Mouse (Mus musculus) heart, embryonic 10.5 days (tissue): ENCODE measurements at regions not wholly inside any gene's neighbourhood (a gene's known extent, or its start where the extent isn't known, plus 50 kb on each side); places are given as distances from the start of the nearest gene placed in this dataset.

Experiments used
- DNase-seq: peaks from one replicate; pipeline ENCODE4 v3.0.0-alpha.2; 2017; ENCODE audit warnings: low spot score
- H3K27ac ChIP-seq: fragments of 300-500 bp; sonication (generic); 2 replicates; pipeline ENCODE4 v1.5.1; 2016; ENCODE audit warnings: mild to moderate bottlenecking
- H3K27me3 ChIP-seq: fragments of 300-500 bp; sonication (generic); 2 replicates; pipeline ENCODE4 v1.6.1; 2016; ENCODE audit warnings: mild to moderate bottlenecking; ENCODE audit not compliant: poor library complexity, insufficient read depth, severe bottlenecking
- H3K36me3 ChIP-seq: fragments of 300-500 bp; sonication (generic); 2 replicates; pipeline ENCODE4 v1.6.1; 2016; ENCODE audit warnings: mild to moderate bottlenecking, moderate library complexity
- H3K4me1 ChIP-seq: fragments of 300-500 bp; sonication (generic); 2 replicates; pipeline ENCODE4 v1.6.1; 2016; ENCODE audit warnings: mild to moderate bottlenecking
- H3K4me3 ChIP-seq: fragments of 300-500 bp; sonication (generic); 2 replicates; pipeline ENCODE4 v1.5.1; 2016; ENCODE audit warnings: mild to moderate bottlenecking, moderate library complexity
- H3K9me3 ChIP-seq: fragments of 300-500 bp; sonication (generic); 2 replicates; pipeline ENCODE4 v1.6.1; 2016; ENCODE audit warnings: mild to moderate bottlenecking, moderate library complexity
- WGBS: fragments of 180-500 bp; shearing (Covaris S2); methylation state at CpG from one replicate; pipeline ENCODE4 v1.1.7; 2016; 5-methylcytosine and 5-hydroxymethylcytosine counted together

- Histone ChIP-seq H3K4me1 (no peaks in the 10 kb centered on the region), H3K27me3 (no peaks in the 10 kb centered on the region), H3K36me3 (no peaks in the 10 kb centered on the region), H3K9me3 (no peaks in the 10 kb centered on the region), H3K27ac (no peak overlapping the region), H3K4me3 (no peak overlapping the region)
- 91% methylated on average over 1 of the region's 1 CpGs for WGBS
- no peak for DNase-seq
Observed at GRCm38 (mm10) chr11:17743821-17744220, 209.9 kb downstream of the Etaa1 start.

DNA sequence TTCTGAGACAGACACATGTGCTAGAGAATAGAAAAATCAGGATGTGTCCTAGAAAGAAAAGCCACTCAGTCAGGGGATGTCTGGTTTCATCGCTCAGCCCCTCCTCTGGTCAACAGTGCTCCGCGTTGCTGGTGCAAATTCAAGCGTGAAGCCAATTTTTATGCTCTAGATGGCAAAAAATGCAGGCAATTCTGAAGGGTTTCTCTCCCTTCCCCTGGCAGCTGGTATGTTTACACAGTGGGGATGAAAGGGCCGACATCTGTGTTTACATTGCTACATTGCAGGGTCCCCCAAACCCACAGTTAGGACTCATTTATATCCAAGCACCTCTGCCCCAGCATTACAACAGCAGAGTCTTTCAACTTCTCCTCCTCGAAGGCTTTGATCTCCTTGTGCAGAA is 203.3 kb downstream of the Etaa1 start:
- H3K27me3 ChIP-seq: no peaks in the 10 kb centered on the region
- no peaks in the 10 kb centered on the region for H3K36me3 ChIP-seq
- WGBS: 66% methylated on average over 6 of the region's 6 CpGs
- H3K4me3 ChIP-seq: no peak overlapping the region
- H3K9me3 ChIP-seq: no peaks in the 10 kb centered on the region
- no peak overlapping the region for H3K27ac ChIP-seq
- no peak for DNase-seq
- H3K4me1 ChIP-seq: no peaks in the 10 kb centered on the region

DNA sequence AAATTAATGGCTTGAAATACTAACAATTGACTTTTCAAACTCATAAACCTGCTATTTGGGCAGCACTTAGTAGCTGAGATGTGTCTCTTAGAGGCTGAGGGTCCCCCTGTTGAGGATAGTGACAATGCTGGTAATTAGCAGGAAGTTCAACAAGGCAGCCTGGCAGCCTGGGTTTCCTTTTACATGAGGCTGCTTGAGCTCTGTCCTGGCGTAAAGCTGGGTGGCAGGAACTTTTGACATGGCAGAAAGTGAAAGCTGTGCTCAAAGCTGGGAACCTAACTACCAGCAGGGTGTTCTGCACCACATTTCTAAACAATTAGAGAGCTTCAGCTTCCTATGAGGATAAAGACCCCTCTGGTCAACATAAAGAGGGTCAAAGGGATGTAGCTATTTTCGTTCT is 194.5 kb downstream of the Etaa1 start:
- no peak overlapping the region for H3K4me3 ChIP-seq

GRCm38 (mm10) chr11:17763411-17763810 is 190.3 kb downstream of the Etaa1 start:
- H3K4me1 ChIP-seq: 0 out of 2 replicates have a peak, but pooled peaks cover 4% of the 10 kb centered on the region
- no peaks in the 10 kb centered on the region for H3K27me3 ChIP-seq
- no peak overlapping the region for H3K27ac ChIP-seq
- no peak for DNase-seq
- H3K36me3 ChIP-seq: no peaks in the 10 kb centered on the region
- H3K9me3 ChIP-seq: no peaks in the 10 kb centered on the region
- 52% methylated on average over 1 of the region's 1 CpGs for WGBS
- H3K4me3 ChIP-seq: no peak overlapping the region

More for the DNA sequence above, 194.5 kb downstream of the Etaa1 start:
- Histone ChIP-seq H3K27me3 (no peaks in the 10 kb centered on the region), H3K9me3 (no peaks in the 10 kb centered on the region), H3K4me1 (no peaks in the 10 kb centered on the region), H3K36me3 (no peaks in the 10 kb centered on the region), H3K27ac (no peak overlapping the region)
- 50% methylated on average over 2 of the region's 2 CpGs for WGBS
- no peak for DNase-seq

DNA sequence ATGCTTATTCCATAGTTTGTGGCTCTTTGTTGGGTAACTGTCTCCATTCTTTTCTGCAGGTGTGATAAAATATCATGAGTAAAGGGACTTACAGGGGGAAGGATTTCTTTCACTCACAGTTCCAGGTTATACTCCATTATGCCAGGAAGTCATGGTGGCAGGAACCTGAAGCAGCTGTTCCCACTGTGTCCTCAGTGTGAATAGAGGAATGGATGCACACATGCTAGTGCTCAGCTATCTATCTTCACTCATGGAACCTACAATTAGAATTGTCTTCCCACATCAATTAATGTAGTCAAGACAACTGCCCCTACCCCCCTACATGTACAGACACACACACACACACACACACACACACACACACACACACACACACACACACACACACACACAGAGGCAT is 189.5 kb downstream of the Etaa1 start:
- Histone ChIP-seq H3K27me3 (no peaks in the 10 kb centered on the region), H3K9me3 (no peaks in the 10 kb centered on the region), H3K36me3 (no peaks in the 10 kb centered on the region), H3K4me3 (no peak overlapping the region), H3K27ac (no peak overlapping the region), H3K4me1 (0 out of 2 replicates have a peak, but pooled peaks cover 5% of the 10 kb centered on the region)
- no peak for DNase-seq

DNA sequence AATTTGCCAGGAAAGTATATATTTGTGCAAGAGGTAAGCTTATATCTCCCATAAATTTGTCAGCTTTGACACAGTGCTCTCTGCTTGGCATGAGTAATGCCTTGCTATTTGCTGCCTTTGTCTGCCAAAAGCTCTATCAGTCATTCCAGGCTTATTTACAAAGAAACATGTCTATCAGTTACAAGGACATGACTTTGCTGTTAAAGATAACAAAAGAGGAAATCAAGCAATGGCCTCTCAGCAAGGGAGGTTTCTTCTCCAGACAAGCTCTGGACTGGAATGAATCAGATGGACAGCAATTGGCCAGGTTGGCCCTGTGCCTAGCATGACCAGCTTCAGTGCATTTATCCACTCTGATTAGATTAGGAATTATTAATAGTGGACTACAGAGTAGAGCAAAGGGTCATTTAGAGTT is 185.3 kb downstream of the Etaa1 start:
- DNase-seq: no peak
- H3K27ac ChIP-seq: no peak overlapping the region

DNA sequence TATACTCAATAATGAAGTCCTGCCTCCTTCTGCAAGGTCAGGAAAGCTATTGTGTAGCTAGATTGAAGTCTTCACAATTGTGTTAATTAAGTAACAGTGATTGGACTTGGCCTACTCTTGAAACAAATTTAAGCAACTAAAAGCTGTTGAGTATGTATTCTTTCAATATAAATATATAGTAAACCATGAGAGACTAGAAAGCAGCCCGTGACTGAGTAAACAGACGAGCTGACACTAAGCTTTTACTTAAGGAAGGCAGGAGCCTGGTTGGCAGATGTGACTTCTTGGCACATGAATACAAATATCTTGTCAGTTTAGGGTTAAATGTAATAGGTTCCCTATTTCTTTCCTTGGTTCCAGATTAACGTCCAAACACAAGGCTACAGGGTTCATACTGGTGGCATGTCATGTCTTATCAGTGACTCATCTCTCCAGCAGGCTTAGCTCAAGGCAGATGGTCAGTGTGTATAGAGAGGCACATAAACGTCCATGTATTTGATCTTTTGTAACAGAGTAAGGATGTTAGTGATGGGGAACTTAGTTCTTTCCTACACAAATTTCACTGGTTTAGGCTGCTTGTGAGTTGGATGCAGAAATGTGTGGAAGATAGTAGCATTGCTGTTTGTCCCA is 184.7 kb downstream of the Etaa1 start:
- no peak overlapping the region for H3K4me3 ChIP-seq
- H3K27ac ChIP-seq: no peak overlapping the region
- H3K36me3 ChIP-seq: no peaks in the 10 kb centered on the region
- H3K4me1 ChIP-seq: 0 out of 2 replicates have a peak, but pooled peaks cover 5% of the 10 kb centered on the region
- H3K9me3 ChIP-seq: no peaks in the 10 kb centered on the region
- no peaks in the 10 kb centered on the region for H3K27me3 ChIP-seq
- WGBS: 48% methylated on average over 4 of the region's 4 CpGs
- no peak for DNase-seq

More for the DNA sequence above, 185.3 kb downstream of the Etaa1 start:
- Histone ChIP-seq H3K36me3 (no peaks in the 10 kb centered on the region), H3K9me3 (no peaks in the 10 kb centered on the region), H3K27me3 (no peaks in the 10 kb centered on the region), H3K4me1 (0 out of 2 replicates have a peak, but pooled peaks cover 5% of the 10 kb centered on the region), H3K4me3 (no peak overlapping the region)

GRCm38 (mm10) chr11:17797632-17798031 is 156.0 kb downstream of the Etaa1 start:
- DNase-seq: no peak
- no peaks in the 10 kb centered on the region for H3K36me3 ChIP-seq
- no peaks in the 10 kb centered on the region for H3K27me3 ChIP-seq
- no peak overlapping the region for H3K27ac ChIP-seq
- no peak overlapping the region for H3K4me3 ChIP-seq
- H3K4me1 ChIP-seq: no peaks in the 10 kb centered on the region
- no peaks in the 10 kb centered on the region for H3K9me3 ChIP-seq

GRCm38 (mm10) chr11:17807851-17808250 is 145.8 kb downstream of the Etaa1 start:
- Histone ChIP-seq H3K27me3 (no peaks in the 10 kb centered on the region), H3K27ac (no peak overlapping the region), H3K4me3 (no peak overlapping the region), H3K9me3 (no peaks in the 10 kb centered on the region), H3K36me3 (no peaks in the 10 kb centered on the region), H3K4me1 (no peaks in the 10 kb centered on the region)
- no peak for DNase-seq
- 85% methylated on average over 3 of the region's 3 CpGs for WGBS

DNA sequence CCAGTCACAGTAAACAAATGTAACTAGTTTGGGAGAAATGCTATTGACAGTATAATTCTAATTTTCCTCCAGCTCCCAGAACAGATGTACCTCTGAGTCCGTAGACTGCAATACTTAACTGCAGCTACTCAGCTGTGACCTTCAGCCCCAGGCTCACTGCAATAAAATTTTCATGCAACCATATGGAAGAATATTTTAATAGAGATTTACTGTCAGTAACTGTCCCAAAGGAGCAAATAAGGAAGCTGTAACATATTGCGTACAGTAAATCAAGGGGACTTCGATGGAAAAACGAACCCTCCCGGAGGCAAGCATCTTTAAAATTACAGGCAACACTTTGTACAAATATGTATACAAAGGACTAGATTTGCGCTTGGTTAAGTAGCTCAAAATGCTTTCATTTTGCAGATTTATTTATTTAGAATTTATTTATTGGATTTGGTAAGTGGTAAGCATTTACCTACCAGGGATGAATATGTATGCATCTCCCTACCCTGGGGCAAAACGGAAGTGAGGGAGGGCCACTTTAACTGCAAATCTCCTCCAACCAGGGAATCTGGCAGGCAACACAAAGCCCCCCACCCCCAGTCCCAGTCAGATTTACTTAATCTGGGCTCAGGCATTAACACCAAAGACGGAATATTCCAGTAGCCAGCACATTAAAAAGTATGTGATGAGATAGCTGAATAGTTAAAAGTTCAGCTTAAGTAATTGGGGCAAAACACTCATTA is 141.7 kb downstream of the Etaa1 start:
- no peak for DNase-seq
- H3K4me1 ChIP-seq: no peaks in the 10 kb centered on the region
- 77% methylated on average over 8 of the region's 8 CpGs for WGBS
- no peak overlapping the region for H3K27ac ChIP-seq
- H3K36me3 ChIP-seq: no peaks in the 10 kb centered on the region
- no peaks in the 10 kb centered on the region for H3K9me3 ChIP-seq
- no peaks in the 10 kb centered on the region for H3K27me3 ChIP-seq
- no peak overlapping the region for H3K4me3 ChIP-seq

- Histone ChIP-seq H3K36me3 (no peaks in the 10 kb centered on the region), H3K27me3 (no peaks in the 10 kb centered on the region), H3K4me3 (no peak overlapping the region), H3K4me1 (no peaks in the 10 kb centered on the region), H3K9me3 (no peaks in the 10 kb centered on the region), H3K27ac (no peak overlapping the region)
- WGBS: 49% methylated on average over 2 of the region's 2 CpGs
- DNase-seq: no peak
Observed at GRCm38 (mm10) chr11:17842642-17843041, 111.0 kb downstream of the Etaa1 start.

DNA sequence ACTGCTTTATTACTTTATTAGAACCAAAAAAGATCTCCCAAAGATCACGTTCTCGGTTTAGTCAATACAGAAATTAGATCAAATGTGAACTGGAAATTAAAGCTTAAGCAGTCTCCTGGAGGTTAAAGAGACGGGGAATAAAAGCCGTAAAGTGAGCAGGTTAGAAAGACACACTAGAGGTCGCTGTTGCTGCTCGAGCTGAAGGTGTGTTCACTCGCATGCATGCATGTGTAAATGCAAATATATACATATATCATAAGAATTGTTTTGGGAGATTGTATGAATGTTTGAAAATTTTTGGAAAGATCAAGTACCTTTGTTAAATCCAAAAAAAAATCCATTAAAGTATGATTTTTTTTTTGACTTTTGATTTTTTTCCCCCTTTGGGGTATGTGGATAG is 101.3 kb downstream of the Etaa1 start:
- no peak for DNase-seq
- Histone ChIP-seq H3K4me1 (no peaks in the 10 kb centered on the region), H3K36me3 (no peaks in the 10 kb centered on the region), H3K27me3 (no peaks in the 10 kb centered on the region), H3K4me3 (no peak overlapping the region), H3K27ac (no peak overlapping the region), H3K9me3 (no peaks in the 10 kb centered on the region)
- WGBS: 53% methylated on average over 7 of the region's 7 CpGs

DNA sequence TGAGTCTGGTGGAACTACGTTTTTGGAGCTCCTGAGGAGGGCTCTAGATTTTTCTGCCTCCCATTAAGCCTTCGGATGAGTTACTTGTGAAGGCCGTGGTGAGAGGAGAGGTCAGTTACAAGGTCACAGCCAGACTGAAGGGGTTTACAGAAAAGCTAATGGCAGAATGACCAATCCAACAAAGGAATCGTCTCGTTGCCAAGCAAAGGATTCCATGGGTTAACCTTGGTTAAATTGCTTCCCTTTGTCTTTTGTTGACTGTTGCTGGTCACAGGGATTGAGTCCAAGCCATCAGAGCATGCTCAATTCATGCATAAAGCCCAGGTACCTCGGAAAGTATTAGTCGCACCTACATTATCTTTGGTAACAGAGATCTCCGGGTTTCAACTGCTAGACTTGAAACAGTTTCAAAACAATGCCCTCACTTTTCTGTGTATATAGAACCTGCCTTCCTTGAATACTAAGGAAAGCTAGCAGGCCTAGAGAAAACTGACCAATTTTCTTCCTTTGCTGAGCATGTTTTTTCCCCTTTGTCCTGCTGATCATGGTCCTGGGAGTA is 100.3 kb downstream of the Etaa1 start:
- H3K36me3 ChIP-seq: no peaks in the 10 kb centered on the region
- no peaks in the 10 kb centered on the region for H3K9me3 ChIP-seq
- no peak for DNase-seq
- no peaks in the 10 kb centered on the region for H3K4me1 ChIP-seq
- no peak overlapping the region for H3K4me3 ChIP-seq
- WGBS: 77% methylated on average over 8 of the region's 8 CpGs
- no peak overlapping the region for H3K27ac ChIP-seq
- H3K27me3 ChIP-seq: no peaks in the 10 kb centered on the region
